Mouse (Mus musculus): ENCODE data around the gene Arf4.

- no peak for TF ChIP-seq CTCF (IDR thresholded peaks at IDR 0.05; ENCODE audit: insufficient read depth, low read length)
- TF ChIP-seq POLR2A (IDR thresholded peaks at IDR 0.05; ENCODE audit: borderline replicate concordance, extremely low read depth, low read depth, low read length): no peak
These were observed 27.2 kb upstream of the Arf4 start for GRCm38 (mm10) chr14:26610689-26611088.
